In genomic region chr15:10635121-10635520, GRCm38 (mm10) we compare ENCODE assay signal across 11 mouse cellular contexts.
DNase-seq lines count a peak whose midpoint lies in the region; ATAC-seq and TF ChIP-seq lines count a peak whose summit lies in the region.
"Had no signal": no experiment of that assay in that cellular context is flagged by ENCODE, and none has a peak within 500 bp of the region (broad histone marks: within the 10 kb centered on the region; RNA-seq: fewer than 3 reads in every experiment).

No protein-coding gene starts in this region.

- no peak overlapping the region for H3K27ac ChIP-seq in heart, embryonic 16.5 days (ENCODE audit: low read length)
- H3K27ac ChIP-seq in midbrain, embryonic 11.5 days (ENCODE audit: low read depth, low read length): peak overlapping the region; percentile 26; the same call in 1 of the 2 replicates
- H3K27ac ChIP-seq: gastrocnemius, adult 2 months; liver, embryonic 15.5 days had no signal

- H3K4me2 ChIP-seq in heart, embryonic 16.5 days (ENCODE audit: low read depth, low read length): no peak overlapping the region
- H3K4me2 ChIP-seq in midbrain, embryonic 11.5 days: no peak overlapping the region
- H3K4me2 ChIP-seq: liver, embryonic 15.5 days had no signal

- no peak overlapping the region for H3K9ac ChIP-seq in heart, embryonic 16.5 days (ENCODE audit: low read length)
- no peak overlapping the region for H3K9ac ChIP-seq in midbrain, embryonic 11.5 days (ENCODE audit: low read length)
- H3K9ac ChIP-seq: liver, embryonic 15.5 days had no signal

- H3K4me1 ChIP-seq in heart, embryonic 16.5 days (ENCODE audit: control insufficient read depth, insufficient read depth, low read length): no peaks in the 10 kb centered on the region
- peaks cover 6% of the 10 kb centered on the region for H3K4me1 ChIP-seq in midbrain, embryonic 11.5 days (ENCODE audit: control insufficient read depth, insufficient read depth, low read length)

- no peak overlapping the region for H3K4me3 ChIP-seq in heart, embryonic 16.5 days (ENCODE audit: low read length)
- no peak overlapping the region for H3K4me3 ChIP-seq in midbrain, embryonic 11.5 days (ENCODE audit: low read depth, low read length)
- H3K4me3 ChIP-seq: gastrocnemius, adult 2 months; liver, embryonic 15.5 days had no signal

- H3K27me3 ChIP-seq in heart, embryonic 16.5 days (ENCODE audit: control insufficient read depth, insufficient read depth, low read length): no peaks in the 10 kb centered on the region
- no peaks in the 10 kb centered on the region for H3K27me3 ChIP-seq in midbrain, embryonic 11.5 days (ENCODE audit: control insufficient read depth, insufficient read depth, low read length)
- H3K27me3 ChIP-seq: CH12.LX; liver, embryonic 15.5 days had no signal

- H3K9me3 ChIP-seq in heart, embryonic 16.5 days (replicated peaks; ENCODE audit: control insufficient read depth, low read length): no peaks in the 10 kb centered on the region
- no peaks in the 10 kb centered on the region for H3K9me3 ChIP-seq in midbrain, embryonic 11.5 days (ENCODE audit: control insufficient read depth, low read length)
- H3K9me3 ChIP-seq: liver, embryonic 15.5 days had no signal

- intact Hi-C loops in heart, postnatal 36 days (cut with DNase I): no loop called here

- no peak for TF ChIP-seq CTCF in brain, embryonic 14.5 days (IDR thresholded peaks at IDR 0.05; ENCODE audit: borderline replicate concordance, extremely low read depth, insufficient read depth, insufficient read length)

- no peaks in the 10 kb centered on the region for H3K36me3 ChIP-seq in heart, embryonic 16.5 days (ENCODE audit: control insufficient read depth, insufficient read depth)
- H3K36me3 ChIP-seq in midbrain, embryonic 11.5 days (ENCODE audit: control insufficient read depth, insufficient read depth, low read length): peaks cover 7% of the 10 kb centered on the region; the same call in 1 of the 2 replicates
- H3K36me3 ChIP-seq: liver, embryonic 15.5 days had no signal

- peak; percentile 52; the same call in 1 of the 2 replicates for ATAC-seq in heart, embryonic 16.5 days (replicated peaks; ENCODE audit: extremely low read depth, insufficient read depth, low FRiP score)
- peak; percentile 75 for ATAC-seq in midbrain, embryonic 11.5 days (ENCODE audit: low FRiP score)

- DNase-seq in heart, postnatal 36 days: no peak
- peak; percentile 31 for DNase-seq in brain, embryonic 14.5 days (ENCODE audit: low read depth)
- peak; percentile 41 for DNase-seq in forelimb bud, embryonic 11.5 days (ENCODE audit: low read depth, low spot score)
- no peak for DNase-seq in midbrain, embryonic 11.5 days (ENCODE audit: low spot score, missing footprints)
- no peak for DNase-seq in frontal cortex, postnatal 10 days (ENCODE audit: low spot score in 2 of 2)
- DNase-seq in thymus, postnatal 10 days (ENCODE audit: low spot score in 2 of 2): no peak
- no peak for DNase-seq in cerebellum, postnatal 4 days (ENCODE audit: low spot score in 2 of 2)
- DNase-seq: gastrocnemius, adult 2 months had no signal

- no peak for TF ChIP-seq POLR2A in brain, embryonic 14.5 days (IDR thresholded peaks at IDR 0.05; ENCODE audit: borderline replicate concordance, extremely low read depth, insufficient read depth, insufficient read length, poor library complexity, severe bottlenecking)

- WGBS in heart, embryonic 16.5 days: 56% methylated on average over 10 of the region's 10 CpGs
- WGBS in midbrain, embryonic 11.5 days: 42% methylated on average over 10 of the region's 10 CpGs

Comparison
In these comparisons a context has a peak if more than half of its experiments do, and no peak if none do; other contexts are left out.
1. DNase-seq: peak in brain, embryonic 14.5 days (single experiment) and forelimb bud, embryonic 11.5 days (single experiment); none in heart, postnatal 36 days (0 of 2), midbrain, embryonic 11.5 days (single experiment), frontal cortex, postnatal 10 days (0 of 2), thymus, postnatal 10 days (0 of 2) and cerebellum, postnatal 4 days (0 of 2).